Mouse (Mus musculus) megakaryocyte progenitor cell, adult 5-6 weeks (primary cell): ENCODE results near the gene Scarf1. TPM values are rescaled to one million over a fixed set of nuclear protein-coding genes. Genes with fewer than 3 reads are reported as not detected.

Source experiments
- total RNA-seq, 2 experiments: library from RNA; stranded (forward) in 1 of 2; stranded (reverse) in 1 of 2; fragments of 157-497, 149-512 nt in 1 of 2; fragments of 200-1000 nt in 1 of 2; gene quantifications; 2 replicates each; pipeline versions ENCODE4 v1.2.3 to v1.2.4; 2015 to 2017

Scarf1 gene
- total RNA-seq, 2 experiments from 2014 or later = 2.4 to 3.0 TPM

Other genes starting within 250 kb of the Scarf1 start
- 50.1 and 53.0 TPM in 2 replicates for gene Rpa1, start 165.2 kb upstream of the Scarf1 start, total RNA-seq (2015)
- gene Rpa1, start 165.2 kb upstream of the Scarf1 start, total RNA-seq (2017) = 176 and 178 TPM in 2 replicates
- 2.2 and 5.1 TPM in 2 replicates for gene Smyd4, start 165.1 kb upstream of the Scarf1 start, total RNA-seq (2015)
- gene Smyd4, start 165.1 kb upstream of the Scarf1 start, total RNA-seq (2017) = 13.9 and 21.9 TPM in 2 replicates
- 99.9 and 117 TPM in 2 replicates for gene Serpinf1, start 90.8 kb upstream of the Scarf1 start, total RNA-seq (2015)
- 70.7 and 92.3 TPM in 2 replicates for gene Serpinf1, start 90.8 kb upstream of the Scarf1 start, total RNA-seq (2017)
- gene Serpinf2, start 73.9 kb upstream of the Scarf1 start, total RNA-seq (2015) = 0.20 TPM in 1 of 2 replicates, not detected in the other
- gene Serpinf2, start 73.9 kb upstream of the Scarf1 start, total RNA-seq (2017) = not detected in 2 replicates
- 7.1 and 8.0 TPM in 2 replicates for gene Wdr81, start 58.8 kb upstream of the Scarf1 start, total RNA-seq (2015)
- gene Wdr81, start 58.8 kb upstream of the Scarf1 start, total RNA-seq (2017) = 5.7 and 8.0 TPM in 2 replicates
- gene Tlcd2, start 51.8 kb upstream of the Scarf1 start, total RNA-seq (2015) = 16.3 and 16.5 TPM in 2 replicates
- gene Tlcd2, start 51.8 kb upstream of the Scarf1 start, total RNA-seq (2017) = 17.9 and 28.3 TPM in 2 replicates
- 147 and 148 TPM in 2 replicates for gene Prpf8, start 26.7 kb upstream of the Scarf1 start, total RNA-seq (2015)
- 93.5 and 107 TPM in 2 replicates for gene Prpf8, start 26.7 kb upstream of the Scarf1 start, total RNA-seq (2017)
- 0.64 TPM in 1 of 2 replicates, not detected in the other for gene Rilp, start 3.4 kb upstream of the Scarf1 start, total RNA-seq (2015)
- gene Rilp, start 3.4 kb upstream of the Scarf1 start, total RNA-seq (2017) = 0.24 TPM in 1 of 2 replicates, not detected in the other
- 8.6 and 12.2 TPM in 2 replicates for gene Slc43a2, start 18.2 kb downstream of the Scarf1 start, total RNA-seq (2015)
- gene Slc43a2, start 18.2 kb downstream of the Scarf1 start, total RNA-seq (2017) = 8.9 and 9.9 TPM in 2 replicates
- gene Pitpna, start 74.6 kb downstream of the Scarf1 start, total RNA-seq (2015) = 166 and 176 TPM in 2 replicates
- 70.3 and 82.4 TPM in 2 replicates for gene Pitpna, start 74.6 kb downstream of the Scarf1 start, total RNA-seq (2017)
- gene Inpp5k, start 117.4 kb downstream of the Scarf1 start, total RNA-seq (2015) = 38.1 and 43.0 TPM in 2 replicates
- gene Inpp5k, start 117.4 kb downstream of the Scarf1 start, total RNA-seq (2017) = 21.9 and 23.7 TPM in 2 replicates
- 11.4 and 12.2 TPM in 2 replicates for gene Myo1c, start 137.0 kb downstream of the Scarf1 start, total RNA-seq (2015)
- gene Myo1c, start 137.0 kb downstream of the Scarf1 start, total RNA-seq (2017) = 9.0 and 15.4 TPM in 2 replicates
- 32.0 and 32.6 TPM in 2 replicates for gene Crk, start 165.7 kb downstream of the Scarf1 start, total RNA-seq (2015)
- 28.4 and 40.0 TPM in 2 replicates for gene Crk, start 165.7 kb downstream of the Scarf1 start, total RNA-seq (2017)
- 610 and 625 TPM in 2 replicates for gene Ywhae, start 219.3 kb downstream of the Scarf1 start, total RNA-seq (2015)
- gene Ywhae, start 219.3 kb downstream of the Scarf1 start, total RNA-seq (2017) = 325 and 442 TPM in 2 replicates